Mouse (Mus musculus): ENCODE results near the gene Ctxn1. TPM values are rescaled to one million over a fixed set of nuclear protein-coding genes. Genes with fewer than 3 reads are reported as not detected.

The Ctxn1 gene
- polyA plus RNA-seq (2015; fragmentation: Nextera tagmentation; extraction: Ambion mirVana): 27.8 and 37.3 TPM in 2 replicates

- peak; percentile 93 for ATAC-seq (replicated peaks; ENCODE audit: insufficient number of reproducible peaks, insufficient read depth, low FRiP score, low read depth)
- WGBS: 8% methylated on average over 33 of the region's 33 CpGs
- peaks cover 27% of the 10 kb centered on the region for H3K4me1 ChIP-seq (replicated peaks)
- H3K9me3 ChIP-seq (replicated peaks): no peaks in the 10 kb centered on the region
- H3K4me3 ChIP-seq: peak within 1 kb of the TSS; percentile 79
- H3K9ac ChIP-seq: peak within 1 kb of the TSS; percentile 71
- H3K36me3 ChIP-seq: peaks cover 58% of the 10 kb centered on the region
- H3K27me3 ChIP-seq: no peaks in the 10 kb centered on the region
- H3K27ac ChIP-seq: peak within 1 kb of the TSS; percentile 67
- peak within 1 kb of the TSS; percentile 96 for H3K4me2 ChIP-seq
Observed at GRCm38 (mm10) chr8:4259125-4259804, at the start of gene Ctxn1. Gene Ctxn1, minus strand, starts transcription at chr8:4259274.

- Histone ChIP-seq H3K36me3 (peaks cover 89% of the 10 kb centered on the region), H3K9ac (no peak overlapping the region), H3K4me2 (no peak overlapping the region), H3K27me3 (no peaks in the 10 kb centered on the region), H3K9me3 (replicated peaks) (no peaks in the 10 kb centered on the region), H3K4me3 (no peak overlapping the region), H3K27ac (no peak overlapping the region), H3K4me1 (replicated peaks) (no peaks in the 10 kb centered on the region)
- 77% methylated on average over 2 of the region's 2 CpGs for WGBS
- ATAC-seq (replicated peaks; ENCODE audit: insufficient number of reproducible peaks, insufficient read depth, low FRiP score, low read depth): no peak
Observed at GRCm38 (mm10) chr8:4305838-4306237, 46.8 kb upstream of the Ctxn1 start.

GRCm38 (mm10) chr8:4304124-4304547 is 45.1 kb upstream of the Ctxn1 start:
- Histone ChIP-seq H3K4me2 (no peak overlapping the region), H3K27ac (no peak overlapping the region), H3K4me1 (replicated peaks) (no peaks in the 10 kb centered on the region), H3K27me3 (no peaks in the 10 kb centered on the region), H3K36me3 (peaks cover 87% of the 10 kb centered on the region), H3K4me3 (no peak overlapping the region), H3K9me3 (replicated peaks) (no peaks in the 10 kb centered on the region), H3K9ac (no peak overlapping the region)
- 54% methylated on average over 3 of the region's 3 CpGs for whole genome bisulfite sequencing
- no peak for ATAC-seq (replicated peaks; ENCODE audit: insufficient number of reproducible peaks, insufficient read depth, low FRiP score, low read depth)

GRCm38 (mm10) chr8:4297822-4298221 is 38.7 kb upstream of the Ctxn1 start:
- no peak for ATAC-seq (replicated peaks; ENCODE audit: insufficient number of reproducible peaks, insufficient read depth, low FRiP score, low read depth)
- 70% methylated on average over 4 of the region's 4 CpGs for WGBS

GRCm38 (mm10) chr8:4292738-4293137 is 33.7 kb upstream of the Ctxn1 start:
- 91% methylated on average over 5 of the region's 5 CpGs for WGBS
- H3K27me3 ChIP-seq: no peaks in the 10 kb centered on the region
- ATAC-seq (replicated peaks; ENCODE audit: insufficient number of reproducible peaks, insufficient read depth, low FRiP score, low read depth): no peak
- H3K4me2 ChIP-seq: no peak overlapping the region
- no peak overlapping the region for H3K9ac ChIP-seq
- H3K36me3 ChIP-seq: peaks cover 95% of the 10 kb centered on the region
- no peaks in the 10 kb centered on the region for H3K4me1 ChIP-seq (replicated peaks)
- no peaks in the 10 kb centered on the region for H3K9me3 ChIP-seq (replicated peaks)
- no peak overlapping the region for H3K4me3 ChIP-seq
- no peak overlapping the region for H3K27ac ChIP-seq

More at GRCm38 (mm10) chr8:4297822-4298221, 38.7 kb upstream of the Ctxn1 start:
- H3K27me3 ChIP-seq: no peaks in the 10 kb centered on the region
- no peak overlapping the region for H3K4me3 ChIP-seq
- no peak overlapping the region for H3K9ac ChIP-seq
- H3K4me2 ChIP-seq: no peak overlapping the region
- H3K36me3 ChIP-seq: peaks cover 89% of the 10 kb centered on the region
- H3K9me3 ChIP-seq (replicated peaks): no peaks in the 10 kb centered on the region
- H3K27ac ChIP-seq: no peak overlapping the region
- no peaks in the 10 kb centered on the region for H3K4me1 ChIP-seq (replicated peaks)

GRCm38 (mm10) chr8:4276111-4276465 is 17.0 kb upstream of the Ctxn1 start:
- ATAC-seq (replicated peaks; ENCODE audit: insufficient number of reproducible peaks, insufficient read depth, low FRiP score, low read depth): no peak; the same call in 1 of the 2 replicates
- H3K27me3 ChIP-seq: no peaks in the 10 kb centered on the region
- peak overlapping the region; percentile 79 for H3K27ac ChIP-seq
- 25% methylated on average over 9 of the region's 9 CpGs for WGBS
- peaks cover 13% of the 10 kb centered on the region for H3K4me1 ChIP-seq (replicated peaks)
- peak overlapping the region; percentile 82 for H3K4me2 ChIP-seq
- H3K9ac ChIP-seq: peak overlapping the region; percentile 80
- no peaks in the 10 kb centered on the region for H3K9me3 ChIP-seq (replicated peaks)
- H3K4me3 ChIP-seq: peak overlapping the region; percentile 79
- H3K36me3 ChIP-seq: peaks cover 26% of the 10 kb centered on the region

- peak within 1 kb of the TSS; percentile 80 for H3K9ac ChIP-seq
- WGBS: under 1% methylated on average over 39 of the region's 39 CpGs
- peak within 1 kb of the TSS; percentile 79 for H3K27ac ChIP-seq
- H3K4me2 ChIP-seq: peak within 1 kb of the TSS; percentile 82
- H3K27me3 ChIP-seq: no peaks in the 10 kb centered on the region
- peak; percentile 93 for ATAC-seq (replicated peaks; ENCODE audit: insufficient number of reproducible peaks, insufficient read depth, low FRiP score, low read depth)
- peak within 1 kb of the TSS; percentile 79 for H3K4me3 ChIP-seq
- no peaks in the 10 kb centered on the region for H3K9me3 ChIP-seq (replicated peaks)
- peaks cover 32% of the 10 kb centered on the region for H3K36me3 ChIP-seq
- H3K4me1 ChIP-seq (replicated peaks): peaks cover 13% of the 10 kb centered on the region
Observed at GRCm38 (mm10) chr8:4275275-4276110, 16.4 kb upstream of the Ctxn1 start, which contains the start of gene Timm44. Gene Timm44, minus strand, starts transcription at chr8:4275913.

GRCm38 (mm10) chr8:4269609-4270008 is 10.5 kb upstream of the Ctxn1 start:
- Histone ChIP-seq H3K4me1 (replicated peaks) (peaks cover 3% of the 10 kb centered on the region), H3K9ac (no peak overlapping the region), H3K36me3 (peaks cover 91% of the 10 kb centered on the region), H3K27ac (no peak overlapping the region), H3K9me3 (replicated peaks) (no peaks in the 10 kb centered on the region), H3K4me3 (no peak overlapping the region), H3K4me2 (no peak overlapping the region), H3K27me3 (no peaks in the 10 kb centered on the region)
- 88% methylated on average over 6 of the region's 6 CpGs for WGBS
- no peak for ATAC-seq (replicated peaks; ENCODE audit: insufficient number of reproducible peaks, insufficient read depth, low FRiP score, low read depth)

- Histone ChIP-seq H3K4me1 (replicated peaks) (no peaks in the 10 kb centered on the region), H3K9ac (no peak overlapping the region), H3K9me3 (replicated peaks) (no peaks in the 10 kb centered on the region), H3K27ac (no peak overlapping the region), H3K4me3 (no peak overlapping the region), H3K27me3 (no peaks in the 10 kb centered on the region), H3K36me3 (peaks cover 91% of the 10 kb centered on the region), H3K4me2 (no peak overlapping the region)
- ATAC-seq (replicated peaks; ENCODE audit: insufficient number of reproducible peaks, insufficient read depth, low FRiP score, low read depth): no peak; the same call in 1 of the 2 replicates
- WGBS: 79% methylated on average over 15 of the region's 15 CpGs
Observed at GRCm38 (mm10) chr8:4267627-4268026, 8.6 kb upstream of the Ctxn1 start.

GRCm38 (mm10) chr8:4265160-4265914 is 6.3 kb upstream of the Ctxn1 start:
- Histone ChIP-seq H3K4me2 (no peak overlapping the region), H3K27ac (no peak overlapping the region), H3K4me3 (no peak overlapping the region), H3K27me3 (no peaks in the 10 kb centered on the region), H3K9ac (no peak overlapping the region), H3K4me1 (replicated peaks) (no peaks in the 10 kb centered on the region), H3K9me3 (replicated peaks) (no peaks in the 10 kb centered on the region), H3K36me3 (peaks cover 92% of the 10 kb centered on the region)
- WGBS: 90% methylated on average over 15 of the region's 15 CpGs
- no peak for ATAC-seq (replicated peaks; ENCODE audit: insufficient number of reproducible peaks, insufficient read depth, low FRiP score, low read depth)

Data from heart, embryonic 15.5 days (tissue).